Mouse (Mus musculus) heart, embryonic 15.5 days (tissue): Measurements from ENCODE around the gene Tinf2. TPM values are rescaled to one million over a fixed set of nuclear protein-coding genes. Genes with fewer than 3 reads are reported as not detected.

ENCODE experiments used
- ATAC-seq: fragments of 200-750 bp; cut with Nextera tagmentation; replicated peaks from 2 replicates; pipeline ENCODE4 v1.8.0; 2017; ENCODE audit warnings: low read depth, moderate TSS enrichment; ENCODE audit not compliant: insufficient number of reproducible peaks, insufficient read depth, low FRiP score
- H3K27ac ChIP-seq: fragments of 300-500 bp; sonication (generic); 2 replicates; pipeline ENCODE4 v1.5.1; 2015; ENCODE audit warnings: mild to moderate bottlenecking, inconsistent platforms
- H3K27me3 ChIP-seq: fragments of 300-500 bp; sonication (generic); 2 replicates; pipeline ENCODE4 v1.6.1; 2015; ENCODE audit warnings: inconsistent platforms
- H3K36me3 ChIP-seq: fragments of 300-500 bp; sonication (generic); 2 replicates; pipeline ENCODE4 v1.6.1; 2015; ENCODE audit warnings: mild to moderate bottlenecking, inconsistent platforms
- H3K4me1 ChIP-seq: fragments of 300-500 bp; sonication (generic); replicated peaks from 2 replicates; pipeline ENCODE4 v1.6.1; 2015; ENCODE audit warnings: inconsistent platforms
- H3K4me2 ChIP-seq: fragments of 300-500 bp; sonication (generic); 2 replicates; pipeline ENCODE4 v1.6.1; 2015; ENCODE audit warnings: inconsistent platforms, mild to moderate bottlenecking, moderate library complexity
- H3K4me3 ChIP-seq: fragments of 300-500 bp; sonication (generic); 2 replicates; pipeline ENCODE4 v1.5.1; 2015; ENCODE audit warnings: mild to moderate bottlenecking, inconsistent platforms
- H3K9ac ChIP-seq: fragments of 300-500 bp; sonication (generic); 2 replicates; pipeline ENCODE4 v1.6.1; 2015; ENCODE audit warnings: mild to moderate bottlenecking, inconsistent platforms
- H3K9me3 ChIP-seq: fragments of 300-500 bp; sonication (generic); replicated peaks from 2 replicates; pipeline ENCODE4 v1.6.1; 2016; ENCODE audit warnings: inconsistent platforms
- WGBS: fragments of 180-500 bp; shearing (Covaris S2); methylation state at CpG from one replicate; pipeline ENCODE4 v1.1.7; 2015; ENCODE audit warnings: mixed read lengths; 5-methylcytosine and 5-hydroxymethylcytosine counted together
- polyA plus RNA-seq: library from polyadenylated mRNA; unstranded; fragments of >200 nt; fragmentation: Nextera tagmentation; extraction: Ambion mirVana; gene quantifications from 2 replicates; pipeline ENCODE4 v1.2.1, GENCODE M21; 2015

The Tinf2 gene
- polyA plus RNA-seq = 26.1 and 29.2 TPM in 2 replicates

DNA sequence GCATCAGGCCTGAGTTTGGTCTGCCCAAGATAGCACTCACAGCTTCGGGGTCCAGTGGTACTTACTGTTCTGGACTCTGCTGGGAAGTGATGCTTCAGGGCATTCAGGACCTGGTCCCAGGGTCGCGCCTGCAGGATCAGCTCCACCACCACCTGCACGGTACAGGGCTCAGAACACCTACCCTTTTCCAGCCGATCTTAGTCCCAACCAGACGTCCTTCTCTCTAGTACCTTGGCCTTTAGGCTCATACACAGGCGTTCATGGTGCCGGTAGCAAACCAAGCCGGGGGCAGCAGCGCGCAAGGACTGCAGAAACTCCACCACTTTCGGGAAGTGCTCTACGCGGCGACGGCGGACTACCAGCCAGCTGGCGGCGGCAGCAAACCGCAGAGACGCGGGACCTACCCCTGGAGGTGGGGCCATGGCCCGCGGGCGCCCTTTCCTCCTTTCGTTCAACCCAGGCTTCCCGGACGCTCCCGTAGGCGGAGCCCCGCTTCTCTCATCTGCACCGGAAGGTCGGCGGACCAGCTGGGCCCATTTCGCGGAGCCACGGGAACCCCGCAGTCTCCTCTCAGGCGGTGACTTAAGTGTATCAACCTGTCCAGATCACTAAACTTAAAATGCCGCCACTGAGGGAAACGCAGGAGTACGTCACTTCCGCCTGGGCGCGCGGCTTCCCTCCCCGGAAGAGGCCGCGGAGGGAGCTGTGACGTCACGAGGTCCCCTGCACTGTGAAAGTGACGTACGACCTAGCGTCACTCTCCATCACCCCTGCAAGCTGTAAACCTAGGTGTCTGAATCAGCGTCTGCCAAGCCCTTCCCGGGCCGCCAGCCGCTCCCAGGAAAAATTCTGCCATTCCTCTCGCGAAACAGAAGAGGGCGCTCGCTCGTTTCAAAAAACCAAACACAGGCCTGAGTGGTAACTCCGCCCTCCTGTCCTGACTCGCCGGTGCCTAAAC, at the start of gene Tinf2:
Gene Tinf2 (minus strand): TSS at position 661 of the 958 bp plus-strand sequence.
- Histone ChIP-seq H3K4me3 (peak within 1 kb of the TSS; percentile 82), H3K27me3 (no peaks in the 10 kb centered on the region), H3K36me3 (peaks cover 37% of the 10 kb centered on the region), H3K9ac (peak within 1 kb of the TSS; percentile 87), H3K27ac (peak within 1 kb of the TSS; percentile 87), H3K4me2 (peak within 1 kb of the TSS; percentile 78), H3K4me1 (peaks cover 8% of the 10 kb centered on the region), H3K9me3 (no peaks in the 10 kb centered on the region)
- WGBS = under 1% methylated on average over 66 of the region's 66 CpGs
- ATAC-seq = peak; percentile 96

DNA sequence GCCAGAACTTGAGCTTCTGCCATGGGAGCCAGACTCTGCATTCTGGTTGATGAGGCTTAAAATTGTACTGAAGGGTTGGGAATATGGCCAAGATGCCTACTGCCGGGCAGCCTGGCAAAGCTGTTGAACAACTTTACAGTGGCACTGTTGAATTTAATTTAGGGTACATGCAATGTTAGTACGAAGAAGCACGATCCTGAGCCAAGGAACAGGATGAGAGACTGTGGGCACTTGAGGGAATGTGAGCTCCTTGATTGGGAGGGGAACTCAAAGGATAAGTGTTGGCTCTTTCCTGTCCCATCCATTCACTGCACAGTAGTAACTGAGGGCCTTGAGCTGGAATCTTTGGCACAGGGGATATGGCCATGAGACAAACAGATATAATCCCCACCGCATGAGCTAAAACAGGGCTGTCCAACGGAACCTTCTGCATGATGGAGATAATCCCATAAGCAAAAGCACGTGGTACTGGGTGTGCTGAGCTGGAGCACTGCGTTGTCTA, 49.0 kb upstream of the Tinf2 start:
- H3K9ac ChIP-seq = no peak overlapping the region
- no peak overlapping the region for H3K4me3 ChIP-seq
- H3K27ac ChIP-seq = no peak overlapping the region
- H3K4me1 ChIP-seq = no peaks in the 10 kb centered on the region
- H3K4me2 ChIP-seq = no peak overlapping the region
- H3K27me3 ChIP-seq = peaks cover 6% of the 10 kb centered on the region; the same call in 1 of the 2 replicates
- no peaks in the 10 kb centered on the region for H3K9me3 ChIP-seq
- no peak for ATAC-seq
- 74% methylated on average over 7 of the region's 7 CpGs for WGBS
- no peaks in the 10 kb centered on the region for H3K36me3 ChIP-seq

DNA sequence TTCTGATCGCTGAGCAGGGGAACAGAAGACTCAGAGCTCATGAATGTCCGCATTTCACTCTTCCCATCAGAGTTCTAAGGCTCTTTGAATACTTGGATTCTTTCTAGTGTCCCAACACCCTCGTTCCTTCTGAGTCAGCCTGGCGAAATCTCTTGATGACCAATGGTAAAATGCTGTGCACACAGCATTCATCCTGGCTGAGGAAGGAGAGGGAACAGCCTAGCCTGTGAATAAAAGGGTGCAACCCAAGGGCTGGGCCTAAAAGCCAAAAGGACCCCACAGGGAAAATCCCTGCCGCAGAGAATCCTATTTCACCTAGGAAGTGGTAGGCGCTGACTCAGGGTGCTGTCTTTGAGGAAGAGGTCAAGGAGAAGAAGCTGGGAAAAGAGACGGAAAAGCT, 48.5 kb upstream of the Tinf2 start:
- WGBS = 77% methylated on average over 7 of the region's 7 CpGs
- Histone ChIP-seq H3K4me3 (no peak overlapping the region), H3K27me3 (peaks cover 6% of the 10 kb centered on the region; the same call in 1 of the 2 replicates), H3K4me2 (no peak overlapping the region), H3K27ac (no peak overlapping the region), H3K9ac (no peak overlapping the region), H3K36me3 (no peaks in the 10 kb centered on the region), H3K9me3 (no peaks in the 10 kb centered on the region), H3K4me1 (no peaks in the 10 kb centered on the region)
- no peak for ATAC-seq

- Histone ChIP-seq H3K9ac (no peak overlapping the region; the same call in 1 of the 2 replicates), H3K27me3 (peaks cover 6% of the 10 kb centered on the region; the same call in 1 of the 2 replicates), H3K4me2 (no peak overlapping the region), H3K27ac (no peak overlapping the region), H3K9me3 (no peaks in the 10 kb centered on the region), H3K36me3 (no peaks in the 10 kb centered on the region), H3K4me3 (no peak overlapping the region), H3K4me1 (peaks cover 2% of the 10 kb centered on the region; the same call in 1 of the 2 replicates)
- WGBS = 67% methylated on average over 8 of the region's 8 CpGs
- ATAC-seq = no peak
Measured at GRCm38 (mm10) chr14:55727889-55728685, 46.5 kb upstream of the Tinf2 start.

- Histone ChIP-seq H3K4me1 (peaks cover 7% of the 10 kb centered on the region), H3K36me3 (no peaks in the 10 kb centered on the region), H3K9ac (no peak overlapping the region), H3K9me3 (no peaks in the 10 kb centered on the region), H3K27me3 (peaks cover 6% of the 10 kb centered on the region; the same call in 1 of the 2 replicates), H3K4me2 (no peak overlapping the region), H3K4me3 (no peak overlapping the region), H3K27ac (no peak overlapping the region)
- ATAC-seq = no peak
Measured at GRCm38 (mm10) chr14:55726261-55726660, 44.6 kb upstream of the Tinf2 start.

DNA sequence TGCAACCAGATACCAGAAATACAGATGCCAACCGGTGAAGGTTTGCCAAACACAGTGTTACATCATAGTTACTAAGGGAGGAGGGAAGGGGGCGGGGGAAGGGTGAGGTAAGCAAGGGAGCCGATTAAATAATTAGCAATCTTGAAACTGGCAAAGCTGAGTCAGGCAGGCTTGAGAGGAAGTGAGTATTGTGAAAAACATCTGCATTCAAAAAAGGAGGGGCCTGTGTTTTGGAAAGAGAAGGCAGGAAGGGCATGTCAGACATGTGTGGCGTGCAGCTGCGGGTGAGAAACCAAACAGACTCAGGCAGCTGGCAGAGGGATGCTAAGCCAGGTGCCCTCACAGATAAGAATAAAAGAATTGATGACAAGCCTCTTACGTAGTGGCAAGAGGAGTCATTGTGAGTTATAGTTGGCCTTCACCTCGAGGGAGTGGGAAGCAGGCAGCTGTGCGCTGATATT, 42.8 kb upstream of the Tinf2 start:
- Histone ChIP-seq H3K9ac (no peak overlapping the region), H3K4me3 (no peak overlapping the region), H3K4me2 (no peak overlapping the region), H3K27me3 (0 out of 2 replicates have a peak, but pooled peaks cover 6% of the 10 kb centered on the region), H3K9me3 (no peaks in the 10 kb centered on the region), H3K4me1 (peaks cover 7% of the 10 kb centered on the region), H3K36me3 (0 out of 2 replicates have a peak, but pooled peaks cover 6% of the 10 kb centered on the region), H3K27ac (0 out of 2 replicates have a peak overlapping the region, but pooled peaks have one; percentile 18)
- ATAC-seq = no peak
- 40% methylated on average over 8 of the region's 8 CpGs for WGBS

GRCm38 (mm10) chr14:55723433-55723832, 41.8 kb upstream of the Tinf2 start:
- Histone ChIP-seq H3K4me3 (no peak overlapping the region), H3K4me2 (no peak overlapping the region), H3K4me1 (peaks cover 7% of the 10 kb centered on the region), H3K36me3 (peaks cover 11% of the 10 kb centered on the region; the same call in 1 of the 2 replicates), H3K9me3 (no peaks in the 10 kb centered on the region), H3K27me3 (0 out of 2 replicates have a peak, but pooled peaks cover 6% of the 10 kb centered on the region), H3K27ac (no peak overlapping the region), H3K9ac (no peak overlapping the region)
- 95% methylated on average over 7 of the region's 7 CpGs for WGBS
- no peak for ATAC-seq

DNA sequence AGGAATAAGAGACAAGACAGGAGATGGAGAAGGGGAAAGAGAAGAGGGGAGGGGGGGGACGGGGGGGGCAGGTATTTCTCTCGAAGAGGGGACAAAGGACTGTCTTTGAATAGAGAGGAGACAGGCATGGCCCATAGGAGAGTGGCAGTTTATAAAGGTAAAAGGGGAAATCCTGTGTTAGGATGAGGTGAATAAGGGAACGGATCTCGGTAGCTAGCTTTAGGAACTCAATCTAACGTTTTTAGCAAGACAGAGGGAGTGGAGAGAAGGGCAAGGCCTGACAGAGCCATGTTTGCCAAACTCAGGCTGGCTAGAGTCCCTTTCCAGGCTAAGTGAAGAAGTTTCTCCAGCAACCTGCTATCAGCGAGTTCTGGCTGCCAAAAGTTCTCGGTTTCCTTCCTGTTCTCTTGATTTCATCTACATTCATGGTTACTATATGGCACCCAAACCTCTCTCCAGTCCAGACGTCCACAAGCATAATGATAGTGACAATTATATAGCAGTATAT, 40.9 kb upstream of the Tinf2 start:
- H3K4me2 ChIP-seq = peak overlapping the region; percentile 69
- H3K27ac ChIP-seq = no peak overlapping the region
- no peak for ATAC-seq
- no peaks in the 10 kb centered on the region for H3K9me3 ChIP-seq
- H3K27me3 ChIP-seq = no peaks in the 10 kb centered on the region
- H3K4me1 ChIP-seq = peaks cover 7% of the 10 kb centered on the region
- WGBS = 46% methylated on average over 8 of the region's 8 CpGs
- no peak overlapping the region for H3K9ac ChIP-seq
- peak overlapping the region; percentile 81 for H3K4me3 ChIP-seq
- peaks cover 15% of the 10 kb centered on the region; the same call in 1 of the 2 replicates for H3K36me3 ChIP-seq

DNA sequence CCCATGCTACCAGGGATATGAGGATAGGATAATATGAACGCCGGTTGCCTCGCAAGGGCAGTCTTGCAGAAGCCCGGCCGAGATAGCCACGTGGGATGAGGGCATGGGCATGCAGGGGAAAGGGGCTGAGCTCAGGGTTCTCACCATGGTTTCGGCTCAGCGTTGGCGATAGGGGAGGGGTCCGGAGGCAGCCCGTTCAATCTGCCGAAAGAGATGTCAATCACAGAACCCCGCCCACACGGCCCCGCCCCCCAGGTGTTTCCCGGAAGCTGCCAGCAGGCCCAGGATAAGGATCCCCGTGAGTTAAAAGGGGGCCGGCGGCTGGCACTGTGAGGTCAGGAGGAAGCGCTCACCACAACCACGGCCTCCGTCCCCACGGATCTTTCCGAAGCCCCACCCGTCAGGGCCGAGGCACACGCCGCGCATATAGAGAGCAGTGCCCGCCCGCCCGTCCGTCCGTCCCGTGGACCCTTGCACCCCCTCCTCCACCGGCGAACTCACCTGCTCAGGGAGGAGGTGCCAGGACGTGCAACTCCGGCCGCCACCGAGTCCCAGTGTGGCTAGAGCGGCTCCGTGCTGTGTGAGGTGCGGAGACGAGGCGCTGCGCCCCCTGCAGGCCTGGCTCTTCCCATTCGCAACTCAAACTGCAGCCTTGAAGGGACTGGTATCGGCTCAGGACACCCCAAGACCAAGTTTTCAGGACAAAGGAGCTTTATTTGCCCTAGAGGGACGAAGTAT, 40.2 kb upstream of the Tinf2 start, which contains the start of gene Rabggta:
Gene Rabggta (minus strand): TSS at position 564 of the 738 bp plus-strand sequence.
- Histone ChIP-seq H3K36me3 (peaks cover 20% of the 10 kb centered on the region; the same call in 1 of the 2 replicates), H3K9me3 (no peaks in the 10 kb centered on the region), H3K4me2 (peak within 1 kb of the TSS; percentile 69), H3K27ac (peak within 1 kb of the TSS; percentile 84), H3K4me3 (peak within 1 kb of the TSS; percentile 81), H3K4me1 (peaks cover 7% of the 10 kb centered on the region), H3K9ac (peak within 1 kb of the TSS; percentile 82), H3K27me3 (no peaks in the 10 kb centered on the region)
- ATAC-seq = peak; percentile 94
- WGBS = under 1% methylated on average over 50 of the region's 50 CpGs

DNA sequence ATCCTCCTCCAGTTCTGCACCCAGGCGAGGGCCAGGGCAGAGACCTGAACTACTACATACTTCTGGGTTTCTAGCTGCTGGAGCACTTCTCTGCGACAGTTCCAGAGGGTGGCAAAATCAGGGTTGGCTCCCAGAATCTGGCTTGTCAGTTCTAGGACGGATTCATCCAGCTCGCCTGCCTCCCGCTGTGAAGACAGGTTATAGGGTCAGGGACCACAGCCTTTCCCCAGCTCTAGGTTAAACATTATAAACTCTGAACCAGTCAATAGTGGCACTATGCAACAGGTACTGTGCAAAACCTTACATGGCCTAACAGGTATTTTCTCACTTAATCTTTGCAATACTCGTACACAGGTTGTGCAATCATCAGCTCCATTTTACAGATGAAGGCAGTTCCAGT, 39.5 kb upstream of the Tinf2 start:
- Histone ChIP-seq H3K9ac (no peak overlapping the region), H3K4me2 (peak overlapping the region; percentile 69), H3K4me3 (peak overlapping the region; percentile 81), H3K36me3 (peaks cover 20% of the 10 kb centered on the region; the same call in 1 of the 2 replicates), H3K27me3 (no peaks in the 10 kb centered on the region), H3K9me3 (no peaks in the 10 kb centered on the region), H3K4me1 (peaks cover 7% of the 10 kb centered on the region), H3K27ac (no peak overlapping the region)
- WGBS = 81% methylated on average over 6 of the region's 6 CpGs
- ATAC-seq = no peak
